Mouse (Mus musculus): ENCODE data around the gene Macrod1. TPM values are rescaled to one million over a fixed set of nuclear protein-coding genes. Genes with fewer than 3 reads are reported as not detected.

The Macrod1 gene
- polyA plus RNA-seq, 1 experiment from 2014 or later, result 3.6 TPM

- no peak overlapping the region for H3K4me2 ChIP-seq (ENCODE audit: low read depth, low read length, severe bottlenecking)
- no peak overlapping the region for H3K9ac ChIP-seq (ENCODE audit: low read length)
- H3K4me1 ChIP-seq (replicated peaks; ENCODE audit: control insufficient read depth, insufficient read depth, low read length), result peaks cover 40% of the 10 kb centered on the region
- no peaks in the 10 kb centered on the region for H3K27me3 ChIP-seq (ENCODE audit: control insufficient read depth, insufficient read depth, low read length)
- H3K9me3 ChIP-seq (ENCODE audit: control insufficient read depth, low read length), result no peaks in the 10 kb centered on the region
- DNase-seq (ENCODE audit: low spot score), result no peak
- H3K4me3 ChIP-seq (ENCODE audit: low read depth, low read length), result no peak overlapping the region
- no peak overlapping the region for H3K27ac ChIP-seq (ENCODE audit: low read depth, low read length)
- no peaks in the 10 kb centered on the region for H3K36me3 ChIP-seq (ENCODE audit: control insufficient read depth, insufficient read depth, low read length)
- 42% methylated on average over 6 of the region's 6 CpGs for WGBS
- no peak for ATAC-seq (replicated peaks; ENCODE audit: low FRiP score)
Observed at GRCm38 (mm10) chr19:7110875-7111274, 54.3 kb downstream of the Macrod1 start.

- Histone ChIP-seq H3K27ac (ENCODE audit: low read depth, low read length) (no peak overlapping the region), H3K27me3 (ENCODE audit: control insufficient read depth, insufficient read depth, low read length) (no peaks in the 10 kb centered on the region)
Observed at GRCm38 (mm10) chr19:7111309-7111708, 54.7 kb downstream of the Macrod1 start.

GRCm38 (mm10) chr19:7111710-7112109 is 55.1 kb downstream of the Macrod1 start:
- H3K27ac ChIP-seq (ENCODE audit: low read depth, low read length), result no peak overlapping the region
- H3K4me1 ChIP-seq (replicated peaks; ENCODE audit: control insufficient read depth, insufficient read depth, low read length), result peaks cover 41% of the 10 kb centered on the region
- no peak overlapping the region for H3K4me2 ChIP-seq (ENCODE audit: low read depth, low read length, severe bottlenecking)
- H3K9me3 ChIP-seq (ENCODE audit: control insufficient read depth, low read length), result no peaks in the 10 kb centered on the region
- no peak for ATAC-seq (replicated peaks; ENCODE audit: low FRiP score)
- H3K36me3 ChIP-seq (ENCODE audit: control insufficient read depth, insufficient read depth, low read length), result no peaks in the 10 kb centered on the region
- H3K9ac ChIP-seq (ENCODE audit: low read length), result no peak overlapping the region
- 83% methylated on average over 4 of the region's 4 CpGs for WGBS
- DNase-seq (ENCODE audit: low spot score), result no peak
- no peaks in the 10 kb centered on the region for H3K27me3 ChIP-seq (ENCODE audit: control insufficient read depth, insufficient read depth, low read length)
- H3K4me3 ChIP-seq (ENCODE audit: low read depth, low read length), result no peak overlapping the region

More at GRCm38 (mm10) chr19:7111309-7111708, 54.7 kb downstream of the Macrod1 start:
- ATAC-seq (replicated peaks; ENCODE audit: low FRiP score) (no peak), DNase-seq (ENCODE audit: low spot score) (no peak)
- WGBS, result 88% methylated on average over 6 of the region's 6 CpGs
- Histone ChIP-seq H3K4me3 (ENCODE audit: low read depth, low read length) (no peak overlapping the region), H3K9ac (ENCODE audit: low read length) (no peak overlapping the region), H3K4me2 (ENCODE audit: low read depth, low read length, severe bottlenecking) (no peak overlapping the region), H3K4me1 (replicated peaks; ENCODE audit: control insufficient read depth, insufficient read depth, low read length) (peaks cover 39% of the 10 kb centered on the region), H3K36me3 (ENCODE audit: control insufficient read depth, insufficient read depth, low read length) (no peaks in the 10 kb centered on the region), H3K9me3 (ENCODE audit: control insufficient read depth, low read length) (no peaks in the 10 kb centered on the region)

- Histone ChIP-seq H3K27ac (ENCODE audit: low read depth, low read length) (no peak overlapping the region), H3K4me3 (ENCODE audit: low read depth, low read length) (no peak overlapping the region), H3K9ac (ENCODE audit: low read length) (no peak overlapping the region; the same call in 1 of the 2 replicates), H3K27me3 (ENCODE audit: control insufficient read depth, insufficient read depth, low read length) (no peaks in the 10 kb centered on the region), H3K36me3 (ENCODE audit: control insufficient read depth, insufficient read depth, low read length) (no peaks in the 10 kb centered on the region), H3K4me1 (replicated peaks; ENCODE audit: control insufficient read depth, insufficient read depth, low read length) (peaks cover 41% of the 10 kb centered on the region), H3K9me3 (ENCODE audit: control insufficient read depth, low read length) (no peaks in the 10 kb centered on the region), H3K4me2 (ENCODE audit: low read depth, low read length, severe bottlenecking) (no peak overlapping the region)
- WGBS, result 5% methylated on average over 3 of the region's 3 CpGs
- DNase-seq (ENCODE audit: low spot score) (no peak), ATAC-seq (replicated peaks; ENCODE audit: low FRiP score) (no peak)
Observed at GRCm38 (mm10) chr19:7112628-7113027, 56.0 kb downstream of the Macrod1 start.

- ATAC-seq (replicated peaks; ENCODE audit: low FRiP score) (peak; percentile 37; the same call in 1 of the 2 replicates), DNase-seq (ENCODE audit: low spot score) (peak; percentile 59)
- no peaks in the 10 kb centered on the region for H3K9me3 ChIP-seq (ENCODE audit: control insufficient read depth, low read length)
- peak overlapping the region; percentile 65 for H3K27ac ChIP-seq (ENCODE audit: low read depth, low read length)
- WGBS, result 12% methylated on average over 14 of the region's 14 CpGs
- peaks cover 41% of the 10 kb centered on the region for H3K4me1 ChIP-seq (replicated peaks; ENCODE audit: control insufficient read depth, insufficient read depth, low read length)
- H3K9ac ChIP-seq (ENCODE audit: low read length), result peak overlapping the region; percentile 37
- no peak overlapping the region for H3K4me3 ChIP-seq (ENCODE audit: low read depth, low read length)
- no peak overlapping the region for H3K4me2 ChIP-seq (ENCODE audit: low read depth, low read length, severe bottlenecking)
- H3K27me3 ChIP-seq (ENCODE audit: control insufficient read depth, insufficient read depth, low read length), result no peaks in the 10 kb centered on the region
- H3K36me3 ChIP-seq (ENCODE audit: control insufficient read depth, insufficient read depth, low read length), result no peaks in the 10 kb centered on the region
Observed at GRCm38 (mm10) chr19:7113574-7113973, 57.0 kb downstream of the Macrod1 start.

GRCm38 (mm10) chr19:7116038-7116731 is 59.6 kb downstream of the Macrod1 start:
- H3K27me3 ChIP-seq (ENCODE audit: control insufficient read depth, insufficient read depth, low read length), result no peaks in the 10 kb centered on the region
- no peaks in the 10 kb centered on the region for H3K9me3 ChIP-seq (ENCODE audit: control insufficient read depth, low read length)
- 83% methylated on average over 4 of the region's 4 CpGs for WGBS
- ATAC-seq (replicated peaks; ENCODE audit: low FRiP score) (no peak), DNase-seq (ENCODE audit: low spot score) (no peak)
- H3K4me2 ChIP-seq (ENCODE audit: low read depth, low read length, severe bottlenecking), result no peak overlapping the region
- H3K9ac ChIP-seq (ENCODE audit: low read length), result no peak overlapping the region
- no peak overlapping the region for H3K4me3 ChIP-seq (ENCODE audit: low read depth, low read length)
- H3K36me3 ChIP-seq (ENCODE audit: control insufficient read depth, insufficient read depth, low read length), result no peaks in the 10 kb centered on the region
- H3K4me1 ChIP-seq (replicated peaks; ENCODE audit: control insufficient read depth, insufficient read depth, low read length), result peaks cover 28% of the 10 kb centered on the region
- no peak overlapping the region for H3K27ac ChIP-seq (ENCODE audit: low read depth, low read length)

GRCm38 (mm10) chr19:7117141-7117540 is 60.5 kb downstream of the Macrod1 start:
- Histone ChIP-seq H3K36me3 (ENCODE audit: control insufficient read depth, insufficient read depth, low read length) (no peaks in the 10 kb centered on the region), H3K27ac (ENCODE audit: low read depth, low read length) (no peak overlapping the region), H3K9me3 (ENCODE audit: control insufficient read depth, low read length) (no peaks in the 10 kb centered on the region), H3K4me2 (ENCODE audit: low read depth, low read length, severe bottlenecking) (no peak overlapping the region), H3K4me1 (replicated peaks; ENCODE audit: control insufficient read depth, insufficient read depth, low read length) (peaks cover 27% of the 10 kb centered on the region), H3K4me3 (ENCODE audit: low read depth, low read length) (no peak overlapping the region), H3K9ac (ENCODE audit: low read length) (no peak overlapping the region), H3K27me3 (ENCODE audit: control insufficient read depth, insufficient read depth, low read length) (no peaks in the 10 kb centered on the region)
- ATAC-seq (replicated peaks; ENCODE audit: low FRiP score), result no peak
- DNase-seq (ENCODE audit: low spot score), result no peak
- WGBS, result 74% methylated on average over 4 of the region's 4 CpGs

GRCm38 (mm10) chr19:7117653-7118307 is 61.2 kb downstream of the Macrod1 start:
- no peak overlapping the region for H3K27ac ChIP-seq (ENCODE audit: low read depth, low read length)
- H3K27me3 ChIP-seq (ENCODE audit: control insufficient read depth, insufficient read depth, low read length), result no peaks in the 10 kb centered on the region
- peaks cover 24% of the 10 kb centered on the region for H3K4me1 ChIP-seq (replicated peaks; ENCODE audit: control insufficient read depth, insufficient read depth, low read length)
- H3K4me3 ChIP-seq (ENCODE audit: low read depth, low read length), result no peak overlapping the region
- WGBS, result 80% methylated on average over 8 of the region's 8 CpGs
- H3K9ac ChIP-seq (ENCODE audit: low read length), result no peak overlapping the region
- DNase-seq (ENCODE audit: low spot score), result no peak
- H3K36me3 ChIP-seq (ENCODE audit: control insufficient read depth, insufficient read depth, low read length), result no peaks in the 10 kb centered on the region
- ATAC-seq (replicated peaks; ENCODE audit: low FRiP score), result no peak
- H3K4me2 ChIP-seq (ENCODE audit: low read depth, low read length, severe bottlenecking), result no peak overlapping the region
- no peaks in the 10 kb centered on the region for H3K9me3 ChIP-seq (ENCODE audit: control insufficient read depth, low read length)
